ENCODE assay signal across 16 mouse cellular contexts in the genomic region with DNA sequence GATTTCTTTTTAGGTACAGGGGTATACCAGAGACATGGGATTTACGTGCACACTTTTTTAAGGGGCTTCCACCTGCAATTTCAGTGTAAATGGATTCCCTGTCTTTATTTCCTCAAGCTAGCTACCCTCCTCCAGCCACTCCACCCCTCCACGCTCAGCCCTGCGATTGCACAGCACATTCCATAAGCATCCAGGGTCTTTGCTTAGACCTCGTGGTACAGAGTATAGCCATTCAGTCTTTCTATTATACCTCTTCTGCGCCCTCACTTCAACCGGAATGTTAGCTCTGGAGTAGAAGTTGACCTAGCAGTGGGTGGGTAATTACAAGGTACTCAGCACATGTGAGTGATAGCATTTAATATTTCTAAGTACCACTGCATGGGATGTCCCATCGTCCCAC. TPM values are rescaled to one million over a fixed set of nuclear protein-coding genes. Genes with fewer than 3 reads are reported as not detected.
DNase-seq lines count a peak whose midpoint lies in the region; ATAC-seq and TF ChIP-seq lines count a peak whose summit lies in the region.
"Had no signal": no experiment of that assay in that cellular context is flagged by ENCODE, and none has a peak within 500 bp of the region (broad histone marks: within the 10 kb centered on the region; RNA-seq: fewer than 3 reads in every experiment).

No protein-coding gene starts in this region.

- H3K27me3 ChIP-seq in heart, embryonic 14.5 days (ENCODE audit: control insufficient read depth, insufficient read depth, low read length), result no peaks in the 10 kb centered on the region
- H3K27me3 ChIP-seq in midbrain, embryonic 13.5 days, result no peaks in the 10 kb centered on the region
- H3K27me3 ChIP-seq in midbrain, embryonic 16.5 days (ENCODE audit: control insufficient read depth, insufficient read depth, low read depth, low read length), result no peaks in the 10 kb centered on the region
- no peaks in the 10 kb centered on the region for H3K27me3 ChIP-seq in neural tube, embryonic 15.5 days (replicated peaks)
- H3K27me3 ChIP-seq: embryonic facial prominence, embryonic 15.5 days had no signal

- no peak for DNase-seq in heart, postnatal 25 days (ENCODE audit: low spot score)
- DNase-seq in left cerebral cortex, adult 2 months (ENCODE audit: extremely low spot score in 1 of 2, low spot score in 2 of 2), result no peak
- DNase-seq in left cerebral cortex, postnatal 10 days (ENCODE audit: extremely low spot score in 1 of 2, low spot score in 2 of 2), result no peak
- DNase-seq: cerebellum, adult 8-10 months; gastrocnemius, postnatal 10 days; heart, adult 2 months; kidney, adult 9 months; thymus, postnatal 25 days had no signal

- H3K9ac ChIP-seq in heart, embryonic 14.5 days (ENCODE audit: low read length), result peak overlapping the region; percentile 25; the same call in 1 of the 2 replicates
- H3K9ac ChIP-seq in midbrain, embryonic 13.5 days (replicated peaks), result no peak overlapping the region
- H3K9ac ChIP-seq in midbrain, embryonic 16.5 days (ENCODE audit: low read depth, low read length), result no peak overlapping the region
- H3K9ac ChIP-seq in neural tube, embryonic 15.5 days (replicated peaks), result no peak overlapping the region
- H3K9ac ChIP-seq: embryonic facial prominence, embryonic 15.5 days had no signal

- H3K4me2 ChIP-seq in heart, embryonic 14.5 days (ENCODE audit: low read length), result peak overlapping the region; percentile 54; the same call in 1 of the 2 replicates
- H3K4me2 ChIP-seq in midbrain, embryonic 13.5 days (replicated peaks), result peak overlapping the region; percentile 43; the same call in 1 of the 2 replicates
- H3K4me2 ChIP-seq in midbrain, embryonic 16.5 days (ENCODE audit: low read length), result no peak overlapping the region; the same call in 1 of the 2 replicates
- peak overlapping the region; percentile 43 for H3K4me2 ChIP-seq in neural tube, embryonic 15.5 days
- H3K4me2 ChIP-seq: embryonic facial prominence, embryonic 15.5 days had no signal

- TF ChIP-seq CTCF in left cerebral cortex, adult 2 months (IDR thresholded peaks at IDR 0.05), result no peak

- H3K9me3 ChIP-seq in heart, embryonic 14.5 days (ENCODE audit: control insufficient read depth, low read length), result no peaks in the 10 kb centered on the region
- H3K9me3 ChIP-seq in midbrain, embryonic 13.5 days, result no peaks in the 10 kb centered on the region
- no peaks in the 10 kb centered on the region for H3K9me3 ChIP-seq in midbrain, embryonic 16.5 days (replicated peaks; ENCODE audit: control insufficient read depth, low read length, poor library complexity, severe bottlenecking)
- no peaks in the 10 kb centered on the region for H3K9me3 ChIP-seq in neural tube, embryonic 15.5 days (replicated peaks)
- H3K9me3 ChIP-seq: embryonic facial prominence, embryonic 15.5 days; forebrain, embryonic 10.5 days had no signal

- intact Hi-C loops in heart, postnatal 25 days (cut with DNase I), result no loop called here
- intact Hi-C loops in left cerebral cortex, adult 2 months (cut with DNase I), result no loop called here
- intact Hi-C loops in left cerebral cortex, postnatal 10 days (cut with DNase I), result no loop called here

- no peak for ATAC-seq in heart, embryonic 14.5 days (ENCODE audit: insufficient number of reproducible peaks, insufficient read depth, low FRiP score, low read depth)
- peak; percentile 9; the same call in 1 of the 2 replicates for ATAC-seq in midbrain, embryonic 13.5 days
- no peak for ATAC-seq in midbrain, embryonic 16.5 days
- ATAC-seq in neural tube, embryonic 15.5 days (ENCODE audit: low FRiP score), result no peak
- ATAC-seq: inflammation-experienced regulatory T-cells, adult 6 months had no signal

- H3K4me3 ChIP-seq in heart, embryonic 14.5 days (ENCODE audit: control insufficient read depth in 1 of 2, insufficient read depth in 1 of 2, low read depth in 1 of 2, low read length in 2 of 2), result no peak overlapping the region
- no peak overlapping the region for H3K4me3 ChIP-seq in left cerebral cortex, adult 2 months
- no peak overlapping the region for H3K4me3 ChIP-seq in midbrain, embryonic 13.5 days (replicated peaks)
- no peak overlapping the region for H3K4me3 ChIP-seq in midbrain, embryonic 16.5 days (ENCODE audit: low read depth, low read length)
- no peak overlapping the region for H3K4me3 ChIP-seq in neural tube, embryonic 15.5 days (replicated peaks)
- H3K4me3 ChIP-seq: embryonic facial prominence, embryonic 15.5 days; heart, adult 2 months had no signal

- no peaks in the 10 kb centered on the region for H3K36me3 ChIP-seq in heart, embryonic 14.5 days (ENCODE audit: control insufficient read depth, insufficient read depth, low read length)
- H3K36me3 ChIP-seq in midbrain, embryonic 13.5 days, result no peaks in the 10 kb centered on the region
- H3K36me3 ChIP-seq in midbrain, embryonic 16.5 days (ENCODE audit: control insufficient read depth, insufficient read depth, low read length), result no peaks in the 10 kb centered on the region
- no peaks in the 10 kb centered on the region for H3K36me3 ChIP-seq in neural tube, embryonic 15.5 days
- H3K36me3 ChIP-seq: embryonic facial prominence, embryonic 15.5 days; forebrain, embryonic 10.5 days had no signal

- 0 out of 4 replicates have a peak overlapping the region, but pooled peaks of 1 of the 2 experiments have one; percentile 28 for H3K27ac ChIP-seq in heart, embryonic 14.5 days (replicated peaks in 1 of 2; ENCODE audit: control insufficient read depth in 1 of 2, insufficient read depth in 1 of 2, low read depth in 2 of 2, low read length in 2 of 2)
- H3K27ac ChIP-seq in left cerebral cortex, adult 2 months, result peak overlapping the region; percentile 82; the same call in 1 of the 2 replicates
- 0 out of 2 replicates have a peak overlapping the region, but pooled peaks have one; percentile 19 for H3K27ac ChIP-seq in midbrain, embryonic 13.5 days
- no peak overlapping the region; the same call in 1 of the 2 replicates for H3K27ac ChIP-seq in midbrain, embryonic 16.5 days (ENCODE audit: low read length)
- no peak overlapping the region for H3K27ac ChIP-seq in neural tube, embryonic 15.5 days (replicated peaks)
- H3K27ac ChIP-seq: embryonic facial prominence, embryonic 15.5 days; heart, adult 2 months; macrophage had no signal

- H3K4me1 ChIP-seq in heart, embryonic 14.5 days (ENCODE audit: control insufficient read depth in 2 of 2, insufficient read depth in 2 of 2, low read length in 2 of 2), result peaks cover 21 to 32% of the 10 kb centered on the region in 2 experiments
- peaks cover 12% of the 10 kb centered on the region for H3K4me1 ChIP-seq in midbrain, embryonic 13.5 days (replicated peaks)
- peaks cover 10% of the 10 kb centered on the region for H3K4me1 ChIP-seq in midbrain, embryonic 16.5 days (ENCODE audit: control insufficient read depth, insufficient read depth, low read length)
- peaks cover 18% of the 10 kb centered on the region for H3K4me1 ChIP-seq in neural tube, embryonic 15.5 days

- 36% methylated on average over 7 of the region's 7 CpGs for WGBS in heart, embryonic 14.5 days
- WGBS in midbrain, embryonic 13.5 days, result 39% methylated on average over 7 of the region's 7 CpGs
- WGBS in midbrain, embryonic 16.5 days, result 36% methylated on average over 7 of the region's 7 CpGs
- 44% methylated on average over 7 of the region's 7 CpGs for WGBS in neural tube, embryonic 15.5 days

RNA-seq across cellular contexts. Expression of a gene that starts 13.1 kb away (rescaled TPM):
- polyA plus RNA-seq in heart, embryonic 14.5 days (2014; fragmentation: Nextera tagmentation; extraction: Ambion mirVana), result 24.1 and 28.6 TPM in 2 replicates
- 100 to 1,000 TPM; 125 to 137 TPM for total RNA-seq in heart, postnatal 25 days (2021)
- total RNA-seq in left cerebral cortex, adult 2 months (2021), result 100 to 1,000 TPM; 369 to 377 TPM
- 100 to 1,000 TPM; 207 to 221 TPM for total RNA-seq in left cerebral cortex, postnatal 10 days (2021)
- 16.0 and 16.9 TPM in 2 replicates for polyA plus RNA-seq in midbrain, embryonic 13.5 days (2015; fragmentation: Nextera tagmentation; extraction: Ambion mirVana)
- polyA plus RNA-seq in midbrain, embryonic 16.5 days (2015; fragmentation: Nextera tagmentation; extraction: Ambion mirVana), result 24.6 and 25.6 TPM in 2 replicates
- polyA plus RNA-seq in neural tube, embryonic 15.5 days (2015; fragmentation: Nextera tagmentation; extraction: Ambion mirVana), result 19.7 and 21.5 TPM in 2 replicates

Comparison
In these comparisons a context has a peak if more than half of its experiments do, and no peak if none do; other contexts are left out.
1. H3K27ac ChIP-seq: peak in left cerebral cortex, adult 2 months (single experiment) and midbrain, embryonic 13.5 days (single experiment); none in midbrain, embryonic 16.5 days (single experiment) and neural tube, embryonic 15.5 days (single experiment).